Mouse (Mus musculus) layer of hippocampus, adult 6 months (tissue): ENCODE data around the gene Spata31d1c. TPM values are rescaled to one million over a fixed set of nuclear protein-coding genes. Genes with fewer than 3 reads are reported as not detected.

Source experiments
- long read RNA-seq, 2 experiments: library from polyadenylated mRNA; unstranded; transcript quantifications; one replicate each; pipeline ENCODE4 v2.0.0; 2019 to 2020
- polyA plus RNA-seq: library from polyadenylated mRNA; unstranded; fragments of <200 nt; fragmentation: Nextera tagmentation; gene quantifications from 2 replicates; pipeline ENCODE4 v1.2.3, GENCODE M21; 2021

Spata31d1c gene
- polyA plus RNA-seq: not detected in 2 replicates
- long read RNA-seq, experiment 1: 0 reads
- long read RNA-seq, experiment 2: 0 reads

DNA sequence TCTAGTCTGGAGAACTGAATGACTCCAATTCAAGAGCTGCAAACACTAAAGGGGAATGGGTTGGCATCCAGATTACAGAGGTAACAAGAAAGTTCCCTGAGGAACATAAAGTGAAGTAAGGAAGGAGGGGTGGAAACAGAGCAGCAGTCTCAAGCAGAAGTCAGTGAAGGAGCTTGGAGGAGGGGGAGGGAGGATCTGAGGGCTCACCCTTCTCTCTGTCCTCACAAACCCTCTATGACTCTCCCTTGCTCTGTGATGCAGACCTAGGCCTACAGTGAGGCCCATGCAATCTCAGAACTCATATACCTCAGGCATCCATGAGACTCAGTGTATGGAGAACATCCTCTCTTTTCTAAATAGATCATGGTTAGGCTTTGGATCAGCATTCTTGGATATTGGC, at the start of gene Spata31d1c:
Gene Spata31d1c (plus strand): TSS at position 301 of the 400 bp plus-strand sequence.

DNA sequence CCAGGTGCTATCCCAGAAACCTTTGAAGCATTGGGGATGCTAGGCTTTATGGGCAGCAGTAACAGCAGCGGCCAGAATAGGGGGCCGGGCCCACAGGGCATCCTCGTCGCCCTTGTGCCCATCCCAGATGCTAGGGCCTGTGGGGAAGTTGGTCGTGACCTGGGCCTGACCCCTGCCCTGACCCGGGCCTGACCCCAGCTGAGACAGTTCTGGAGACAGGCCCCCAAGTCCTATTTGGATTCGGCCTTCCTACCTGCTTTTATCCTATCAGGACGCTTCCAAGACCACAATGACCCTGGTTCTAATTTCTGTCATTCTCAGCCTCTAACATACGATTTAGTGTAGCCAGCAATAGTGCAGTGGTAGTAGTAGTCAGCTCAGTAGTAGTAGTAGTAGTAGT, 19.8 kb downstream of the Spata31d1c start, which contains the start of gene Prss47:
Gene Prss47 (minus strand): TSS at position 101 of the 400 bp plus-strand sequence.

Other genes starting within 250 kb of the Spata31d1c start
- 0.70 and 0.83 TPM in 2 replicates for gene Cntnap3, start 129.1 kb upstream of the Spata31d1c start, polyA plus RNA-seq
- gene Spata31, start 115.7 kb upstream of the Spata31d1c start, polyA plus RNA-seq: not detected in 2 replicates
- not detected in 2 replicates for gene Prss47, start 19.7 kb downstream of the Spata31d1c start, polyA plus RNA-seq
- 38.7 and 41.2 TPM in 2 replicates for gene Mfsd14b, start 79.9 kb downstream of the Spata31d1c start, polyA plus RNA-seq
- gene Olfr465-ps1, start 105.0 kb downstream of the Spata31d1c start, polyA plus RNA-seq: not detected in 2 replicates
- not detected in 2 replicates for gene Olfr466, start 117.2 kb downstream of the Spata31d1c start, polyA plus RNA-seq
- not detected in 2 replicates for gene Nlrp4f, start 172.9 kb downstream of the Spata31d1c start, polyA plus RNA-seq
- gene Gm10775, start 226.5 kb downstream of the Spata31d1c start, polyA plus RNA-seq: 0.19 TPM in 1 of 2 replicates, not detected in the other
- 11.7 and 12.8 TPM in 2 replicates for gene Zfp369, start 245.8 kb downstream of the Spata31d1c start, polyA plus RNA-seq